Mouse (Mus musculus) T-helper 1 cell (primary cell): ENCODE measurements around the gene Sel1l3.

Experiments
- in situ Hi-C: fragments of 300-600 bp; cut with MboI, MseI; formaldehyde crosslinking; loops from one replicate; pipeline ENCODE4 v1.15.1; 2025; ENCODE audit warnings: high pct_unique_total_duplicates

The Sel1l3 gene

DNA sequence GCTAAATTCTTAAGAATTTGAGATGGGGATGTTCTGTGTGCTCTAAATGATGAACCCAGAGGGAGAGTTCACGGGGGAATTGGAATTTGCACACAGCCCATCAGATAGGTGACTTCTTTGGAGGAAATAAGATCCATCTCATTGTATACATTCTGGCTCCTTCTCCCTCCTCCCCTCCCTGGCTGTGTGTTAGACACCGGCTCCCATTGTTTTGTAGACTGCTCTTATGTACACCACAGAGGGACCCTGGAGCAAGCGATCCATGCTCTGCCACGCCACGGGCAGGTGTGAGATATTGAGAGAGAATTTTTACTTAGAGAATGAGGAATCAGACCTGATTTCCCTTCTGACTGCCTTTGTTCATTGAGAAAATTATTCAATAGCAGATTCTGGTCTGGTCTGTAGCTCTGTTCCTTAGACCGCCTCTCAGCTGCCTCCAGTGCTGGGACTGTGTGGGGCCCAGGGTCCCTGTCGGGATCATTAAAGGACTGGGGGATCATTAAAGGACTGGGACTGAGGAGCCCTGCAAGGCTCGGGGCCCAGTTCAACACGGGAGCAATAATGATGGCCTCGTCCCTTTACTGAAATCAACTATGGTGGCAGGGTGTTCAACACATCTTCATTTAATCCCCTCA, 67.6 kb downstream of the Sel1l3 start:
- in situ Hi-C loops = no loop called here

DNA sequence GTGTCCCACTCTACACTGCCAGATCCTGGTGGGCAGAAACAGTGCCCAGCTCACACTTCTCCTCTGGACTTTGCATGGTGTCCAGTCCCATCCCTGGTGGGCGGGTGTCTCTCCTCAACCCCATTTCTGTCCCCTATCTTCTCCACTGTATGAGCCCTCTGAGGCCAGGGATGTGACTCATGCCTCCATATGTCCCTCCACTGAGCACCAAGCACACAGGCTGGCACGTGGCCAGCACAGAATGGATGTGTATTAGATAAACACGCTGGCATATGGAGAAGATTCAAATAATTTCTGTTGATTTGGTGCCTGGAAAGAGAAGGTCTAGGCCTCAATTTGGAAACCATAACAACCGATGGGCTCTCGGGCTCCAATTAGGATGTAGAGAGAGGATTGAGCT, 71.1 kb downstream of the Sel1l3 start:
- in situ Hi-C loops = no loop called here

DNA sequence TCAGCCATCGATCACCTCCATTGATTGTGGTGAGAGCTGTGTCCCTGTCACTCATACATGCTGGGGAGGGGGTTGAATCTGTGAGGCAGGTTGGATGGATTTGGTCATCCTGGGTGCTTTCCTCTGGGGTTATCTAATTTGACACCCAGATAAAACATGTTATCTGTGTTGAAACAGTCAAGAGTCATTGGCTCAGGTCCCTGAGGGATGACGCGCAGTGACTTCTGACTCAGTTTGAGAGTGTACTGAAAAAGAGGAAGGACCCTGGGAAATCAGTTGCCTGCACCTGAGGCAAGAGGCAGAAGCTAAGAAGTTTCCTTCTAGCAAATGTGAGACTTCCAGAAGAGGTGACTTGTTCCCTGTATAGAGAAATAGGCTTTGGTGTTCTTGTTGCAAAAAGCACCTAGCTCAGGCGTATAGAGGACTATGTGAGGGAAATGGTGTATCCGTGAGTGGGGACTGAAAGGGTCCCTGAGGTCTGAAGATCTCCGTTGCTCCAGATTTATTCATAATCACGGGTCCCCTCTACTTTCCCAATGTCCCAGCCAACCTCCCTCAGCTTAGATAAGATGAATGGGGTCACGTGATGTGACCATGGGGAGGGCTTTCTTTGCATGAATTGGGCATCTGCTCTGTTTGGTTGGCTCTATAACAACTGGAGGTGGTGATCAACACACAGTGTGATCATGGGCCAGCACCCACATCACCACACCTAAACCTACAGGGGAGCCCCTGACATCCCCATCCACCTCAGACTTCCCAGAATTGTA, 73.4 kb downstream of the Sel1l3 start:
- in situ Hi-C loops = no loop called here

DNA sequence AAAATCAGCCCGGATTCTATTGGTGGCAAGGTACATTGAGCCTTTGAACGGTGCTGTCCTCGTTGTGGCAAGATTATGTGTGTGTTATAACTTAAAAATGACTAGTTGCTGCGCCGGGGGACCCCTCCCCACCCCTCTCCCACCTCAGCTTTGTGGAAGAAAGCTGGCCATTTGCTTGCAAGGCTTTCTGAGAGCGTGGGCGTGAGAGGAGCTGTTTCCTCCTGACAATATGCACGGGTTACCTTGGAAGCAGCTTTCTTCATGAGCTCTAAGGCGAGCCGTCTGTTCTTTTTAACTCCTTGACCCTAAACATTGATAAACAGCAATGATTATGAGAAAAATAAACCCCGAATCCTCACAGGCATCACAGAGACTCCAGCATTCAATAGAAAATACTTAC, 74.2 kb downstream of the Sel1l3 start:
- in situ Hi-C loops = no loop called here

DNA sequence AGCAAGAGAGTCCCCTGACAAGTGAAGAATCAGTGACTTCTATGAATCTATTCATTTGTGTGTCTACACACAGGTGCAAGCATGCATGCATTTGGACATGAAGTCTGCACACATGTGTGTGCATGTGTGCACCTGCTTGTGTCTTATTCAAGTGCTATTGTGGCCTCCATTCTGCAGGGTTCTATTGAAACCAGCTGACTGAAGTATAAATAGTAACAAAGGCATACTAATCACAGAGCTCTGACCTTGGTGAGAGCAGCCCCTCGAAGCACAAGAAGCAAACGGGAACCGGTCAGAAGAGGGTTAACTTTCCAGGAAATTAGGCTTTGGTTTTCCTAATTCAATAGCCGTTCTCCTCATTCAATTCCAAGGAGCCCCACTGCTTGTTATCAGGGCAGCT, 74.6 kb downstream of the Sel1l3 start:
- in situ Hi-C loops = no loop called here

DNA sequence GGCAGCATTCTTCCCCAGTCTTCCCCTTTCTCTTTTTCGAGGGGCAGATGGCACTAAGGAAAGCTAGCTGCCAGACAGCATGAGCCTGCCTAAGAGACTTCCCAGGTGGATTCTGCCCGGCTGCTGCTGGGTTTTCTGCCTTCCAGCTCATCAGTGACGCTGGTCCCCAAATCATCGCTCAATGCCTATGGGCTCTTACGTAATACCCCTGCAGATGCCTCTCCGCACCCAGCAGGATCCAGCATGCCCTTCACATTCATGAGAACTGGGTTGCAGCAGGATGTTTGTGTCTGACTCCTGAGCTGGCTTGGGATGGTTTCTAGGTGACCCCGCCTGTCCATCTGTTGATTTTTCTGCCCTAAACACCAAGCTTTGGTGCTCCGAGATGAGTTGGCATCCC, 75.7 kb downstream of the Sel1l3 start:
- in situ Hi-C loops = no loop called here

GRCm38 (mm10) chr5:53135984-53136383, 77.7 kb downstream of the Sel1l3 start:
- in situ Hi-C loops = no loop called here

DNA sequence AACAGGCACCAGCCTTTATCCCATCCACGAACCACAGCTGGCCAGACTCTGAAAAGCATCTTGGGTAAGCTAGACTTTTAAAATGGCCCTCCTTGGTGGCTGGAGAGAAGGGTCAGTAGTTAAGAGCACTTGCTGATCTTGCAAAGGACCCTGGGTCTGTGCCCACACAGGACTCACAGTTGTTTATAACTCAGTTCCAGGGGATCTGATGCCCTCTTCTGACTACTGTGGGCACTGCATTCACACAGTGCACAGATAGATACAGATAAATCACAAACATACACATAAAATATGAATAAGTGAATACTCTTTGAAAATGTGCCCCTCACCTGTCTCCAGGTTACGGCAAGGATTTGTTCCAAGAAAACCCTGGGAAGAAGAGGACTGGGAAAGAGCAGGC, 79.7 kb downstream of the Sel1l3 start:
- in situ Hi-C loops = no loop called here

GRCm38 (mm10) chr5:53124701-53125100, 89.0 kb downstream of the Sel1l3 start:
- in situ Hi-C loops = loop anchor here (5.0 kb wide), 1 partner anchor 517 kb away; no protein-coding TSS in a partner anchor

GRCm38 (mm10) chr5:53123525-53124286, 90.0 kb downstream of the Sel1l3 start:
- in situ Hi-C loops = no loop called here

DNA sequence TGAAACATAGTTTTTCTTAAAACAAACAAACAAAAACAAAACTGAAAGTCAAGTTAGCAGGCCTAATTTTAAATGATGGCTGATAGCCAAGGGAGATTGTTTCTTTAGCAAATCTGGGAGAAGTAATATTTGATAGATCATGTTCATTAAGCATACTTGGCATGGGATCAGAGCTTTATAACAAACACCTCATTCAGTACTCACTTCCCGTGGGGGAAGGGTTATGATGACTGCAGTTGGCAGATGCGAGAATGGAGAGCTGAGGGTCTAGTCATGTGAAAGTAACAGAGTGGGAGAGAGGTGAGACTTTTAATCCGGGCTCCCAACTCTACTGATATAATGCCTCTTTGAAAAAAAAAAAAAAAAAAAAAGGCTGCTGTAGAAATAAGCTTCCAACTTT, 94.0 kb downstream of the Sel1l3 start:
- in situ Hi-C loops = no loop called here

DNA sequence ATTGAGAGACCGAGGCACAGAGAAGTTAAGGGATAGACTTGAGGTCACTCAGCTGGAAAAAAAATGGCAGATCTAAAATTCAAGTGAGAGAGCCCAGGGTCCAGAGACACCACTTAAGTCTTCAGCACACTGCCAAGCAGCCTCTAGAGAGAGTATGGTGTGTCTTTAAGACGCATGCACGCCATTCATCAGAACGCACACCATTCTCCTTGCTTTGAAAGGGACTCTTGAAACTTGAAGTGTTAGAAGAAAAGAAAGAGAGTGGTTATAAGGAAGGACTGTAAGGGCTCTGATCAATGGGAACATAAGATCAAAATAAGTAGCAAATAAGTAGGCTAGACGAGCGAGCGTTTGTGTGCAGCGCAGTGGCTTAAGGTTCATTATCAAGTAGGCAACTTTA, 95.5 kb downstream of the Sel1l3 start:
- in situ Hi-C loops = no loop called here

DNA sequence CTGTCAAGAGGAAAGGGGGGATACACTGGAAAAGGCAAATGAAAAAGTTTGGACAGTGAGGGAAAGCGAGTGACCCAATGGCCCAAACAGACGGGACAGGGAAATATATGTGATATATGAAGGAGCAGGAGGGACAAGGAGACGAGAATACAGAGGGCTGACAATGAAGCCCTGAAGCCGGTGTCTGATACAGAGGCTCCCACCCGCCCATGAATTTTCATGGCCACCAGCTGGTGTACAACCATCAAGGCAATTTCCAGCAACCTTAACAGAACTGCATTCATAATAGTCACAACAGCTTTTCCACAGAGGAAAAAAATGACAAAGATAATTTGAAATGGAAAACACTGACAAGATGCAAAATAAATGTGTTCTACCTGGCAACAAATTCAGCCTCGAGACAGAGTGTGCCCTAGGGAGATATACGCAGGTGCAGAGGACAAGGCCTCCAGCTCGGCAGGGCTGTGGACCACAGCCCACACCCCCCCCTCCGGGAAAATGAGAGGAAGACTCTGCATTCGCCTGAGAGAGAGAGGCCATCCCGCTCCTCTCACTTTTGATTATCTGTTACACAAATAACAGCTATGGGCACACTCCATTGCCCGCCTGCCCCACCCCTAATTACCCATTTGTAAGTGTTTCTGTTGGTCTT, 99.0 kb downstream of the Sel1l3 start:
- in situ Hi-C loops = no loop called here

DNA sequence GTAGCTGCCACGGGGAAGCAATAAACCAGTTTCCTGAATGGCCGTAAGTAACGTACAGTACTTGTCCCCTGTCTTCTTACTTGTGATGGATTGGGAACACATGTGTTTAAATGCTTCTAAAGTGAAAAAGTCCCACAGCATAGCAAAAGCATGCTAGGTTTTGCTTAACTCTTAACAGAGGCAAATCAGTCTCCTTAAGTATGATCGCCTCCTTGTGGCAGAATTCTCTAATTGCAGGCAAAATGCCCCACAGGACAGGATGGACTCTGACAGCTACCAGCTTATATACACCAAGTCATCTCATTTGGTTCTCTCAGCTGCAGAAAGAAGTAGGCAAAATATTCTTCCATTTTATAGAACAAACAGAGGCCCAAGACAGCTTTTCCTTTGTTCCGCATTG, 100.8 kb downstream of the Sel1l3 start:
- in situ Hi-C loops = no loop called here

DNA sequence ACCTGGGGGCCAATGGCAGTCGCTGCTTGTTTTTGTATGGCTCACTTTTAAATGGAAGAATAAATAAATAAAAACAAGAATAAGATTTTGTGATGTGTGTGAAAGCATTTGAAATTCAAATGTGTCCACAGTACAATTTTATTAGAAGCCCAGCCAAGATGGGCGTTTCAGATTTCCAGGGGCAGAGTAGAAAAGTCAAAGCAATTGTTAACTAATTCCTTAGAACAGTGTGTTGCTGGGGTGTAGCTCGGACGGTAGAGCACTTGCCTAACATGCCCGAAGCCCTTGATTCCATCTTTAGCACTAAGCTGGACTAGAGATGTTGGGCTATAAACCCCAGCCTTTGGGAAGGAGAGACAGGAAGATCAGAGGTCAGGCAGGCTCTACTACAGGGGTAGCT, 102.7 kb downstream of the Sel1l3 start:
- in situ Hi-C loops = no loop called here

DNA sequence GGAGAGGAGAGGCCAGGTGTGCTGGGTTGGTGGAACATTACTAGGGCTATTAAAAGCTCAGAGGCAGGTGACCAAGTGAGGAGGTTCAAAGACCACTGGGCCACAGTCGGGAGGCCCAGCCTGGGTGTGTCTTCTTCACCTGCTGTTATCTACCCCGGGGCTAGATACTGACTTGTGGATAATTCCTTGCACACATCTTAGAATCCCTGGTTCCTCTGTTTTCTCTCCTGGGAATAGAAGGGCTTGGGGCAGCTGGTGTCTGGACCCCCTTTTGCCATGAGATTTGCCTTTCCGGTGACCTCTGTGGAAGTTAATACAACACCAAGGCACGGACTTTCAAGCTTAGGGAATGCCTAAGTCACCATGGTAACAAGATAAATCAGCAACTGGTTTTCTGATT, 103.5 kb downstream of the Sel1l3 start:
- in situ Hi-C loops = no loop called here

DNA sequence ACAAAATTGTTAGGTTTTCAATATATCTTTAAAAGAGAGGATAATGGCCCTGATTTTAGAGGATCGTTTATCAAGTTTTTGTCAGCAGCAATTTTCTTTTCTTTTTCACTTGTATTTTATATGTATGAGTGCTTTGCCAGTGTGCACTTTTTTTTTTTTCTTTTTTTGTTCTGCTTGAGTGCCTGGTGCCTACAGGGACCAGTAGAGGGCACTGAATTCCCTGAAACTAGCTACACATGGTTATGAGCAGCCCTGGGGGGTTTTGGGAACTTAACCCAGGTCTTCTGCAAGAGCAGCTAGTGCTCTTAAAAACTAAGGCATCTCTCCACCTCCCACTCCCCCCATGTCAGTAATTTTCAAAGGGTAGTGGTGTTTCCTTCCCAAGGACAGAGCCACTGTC, 105.1 kb downstream of the Sel1l3 start:
- in situ Hi-C loops = no loop called here

GRCm38 (mm10) chr5:53108026-53108425, 105.7 kb downstream of the Sel1l3 start:
- in situ Hi-C loops = no loop called here

GRCm38 (mm10) chr5:53106731-53107130, 107.0 kb downstream of the Sel1l3 start:
- in situ Hi-C loops = no loop called here

DNA sequence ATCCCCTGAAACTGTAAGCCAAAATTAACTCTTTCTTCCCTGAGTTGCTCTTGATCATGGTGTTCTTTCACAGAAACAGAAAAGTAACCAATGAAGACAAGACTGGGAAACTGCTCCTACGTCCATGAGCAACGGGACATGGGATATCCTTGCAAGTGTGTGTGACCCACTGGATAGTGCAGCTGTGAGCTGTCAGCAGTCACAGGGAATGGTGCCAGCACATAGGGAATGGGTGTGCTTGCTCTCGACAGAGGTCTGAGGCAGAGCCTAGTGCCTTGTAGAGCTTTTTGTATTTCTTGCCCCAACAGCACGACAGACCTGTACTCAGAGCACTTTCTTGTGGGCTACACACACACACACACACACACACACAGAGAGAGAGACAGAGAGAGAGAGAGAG, 107.6 kb downstream of the Sel1l3 start:
- in situ Hi-C loops = no loop called here

DNA sequence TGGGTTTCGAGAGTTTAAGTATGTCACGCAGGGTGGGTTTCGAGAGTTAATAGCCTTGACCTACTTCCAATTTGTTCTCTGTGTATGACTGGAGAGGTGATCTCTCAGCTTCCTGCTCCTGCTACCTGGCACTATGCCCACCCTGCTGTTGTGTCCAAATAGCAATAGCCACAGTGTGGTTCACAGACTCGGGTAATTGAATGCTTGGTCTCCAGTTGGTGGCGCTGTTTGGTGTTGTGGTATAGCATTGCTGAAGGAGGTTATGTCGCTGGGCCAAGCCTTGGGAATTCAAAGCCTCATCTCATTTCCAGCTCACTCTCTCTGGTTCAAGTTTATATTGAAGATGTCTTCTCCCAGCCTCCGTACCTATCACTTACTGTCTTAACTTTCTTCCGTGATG, 108.0 kb downstream of the Sel1l3 start:
- in situ Hi-C loops = no loop called here

DNA sequence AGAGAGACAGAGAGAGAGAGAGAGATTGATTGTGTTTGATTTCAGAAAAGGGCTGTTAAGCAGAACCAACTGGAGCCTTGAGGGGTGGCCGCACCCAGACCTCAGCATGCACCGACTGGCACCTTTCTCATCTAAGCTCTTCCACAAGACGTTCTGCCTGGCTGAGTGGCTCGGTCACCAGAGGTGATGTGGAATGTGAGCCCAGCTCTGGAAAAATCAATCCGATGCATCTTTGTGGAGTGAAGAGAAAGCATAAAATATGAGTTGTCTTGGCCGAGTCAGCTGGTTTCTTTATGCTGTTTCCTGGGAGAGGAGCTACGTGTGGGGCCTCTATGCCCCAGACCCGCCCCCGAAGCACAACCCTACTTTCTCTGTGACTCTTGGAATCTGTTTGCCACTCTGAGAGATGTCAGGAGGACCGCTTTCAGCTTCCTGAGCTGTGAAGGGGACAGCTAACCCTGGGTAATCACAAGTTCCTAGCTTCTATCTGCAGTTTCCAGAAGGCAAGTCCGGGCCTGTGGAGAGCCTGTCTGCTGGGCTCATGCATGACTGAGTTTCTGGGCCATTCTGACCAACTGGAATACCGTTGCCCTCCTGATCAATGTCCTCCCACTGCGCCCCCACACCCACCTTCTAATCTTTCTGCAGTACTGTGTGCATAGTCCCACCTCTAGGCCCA, 109.4 kb downstream of the Sel1l3 start:
- in situ Hi-C loops = no loop called here
